Mouse (Mus musculus): ENCODE data around the gene Prdm11.

The Prdm11 gene

DNA sequence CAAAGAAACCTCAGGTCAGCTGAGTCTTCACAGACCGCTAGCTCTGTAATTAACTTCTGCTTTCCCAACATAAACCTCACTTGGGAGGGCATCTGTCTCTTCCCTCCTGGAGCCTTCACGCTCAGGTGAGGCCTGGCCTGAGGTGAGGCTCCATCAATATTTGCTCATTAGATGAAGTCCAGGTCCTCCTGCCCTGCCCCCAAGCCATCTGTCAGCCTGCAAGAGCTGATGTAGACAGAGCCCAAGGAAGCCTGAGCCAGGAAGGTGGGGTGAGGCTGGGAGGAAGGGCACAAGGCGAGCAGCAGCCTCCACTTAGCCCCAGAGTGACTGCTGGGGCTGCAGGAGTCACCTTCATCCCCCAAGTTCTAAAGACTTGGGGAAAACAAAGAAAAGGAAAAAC lies 110.5 kb downstream of the Prdm11 start:
- DNase-seq (ENCODE audit: extremely low read depth, insufficient read length, low spot score): no peak

DNA sequence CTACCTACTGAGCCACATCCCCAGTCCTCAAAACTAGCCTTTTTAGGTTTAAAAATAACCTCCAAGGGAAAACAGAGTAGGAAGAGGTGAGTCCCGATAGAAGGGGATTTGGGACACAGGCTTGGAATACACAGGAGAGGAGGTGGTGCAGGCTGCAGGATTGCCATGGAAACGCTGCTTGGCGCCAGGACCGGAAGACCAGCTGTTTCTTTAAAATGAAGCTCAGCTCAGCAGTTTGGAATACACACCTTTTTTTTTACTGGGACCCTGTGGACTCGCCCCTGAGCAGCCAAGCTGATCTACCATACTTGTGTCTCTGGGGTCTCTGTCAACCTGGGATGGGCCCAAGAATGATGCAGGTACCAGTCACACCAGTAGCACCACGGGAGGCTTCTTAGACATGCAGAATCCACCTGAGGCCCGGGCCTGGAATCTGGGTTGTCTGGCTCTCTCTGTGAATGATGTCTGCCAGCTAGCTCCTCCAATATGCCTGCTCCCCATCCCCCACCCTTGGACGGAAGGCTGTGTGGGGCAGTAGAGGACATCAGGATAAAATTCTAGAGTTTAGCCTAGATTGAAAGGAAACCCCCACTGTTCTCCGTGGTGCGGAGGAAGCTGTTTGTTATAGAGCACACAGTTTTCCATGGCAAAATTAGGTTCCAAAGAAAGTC lies 111.5 kb downstream of the Prdm11 start:
- DNase-seq (ENCODE audit: extremely low read depth, insufficient read length, low spot score): no peak

DNA sequence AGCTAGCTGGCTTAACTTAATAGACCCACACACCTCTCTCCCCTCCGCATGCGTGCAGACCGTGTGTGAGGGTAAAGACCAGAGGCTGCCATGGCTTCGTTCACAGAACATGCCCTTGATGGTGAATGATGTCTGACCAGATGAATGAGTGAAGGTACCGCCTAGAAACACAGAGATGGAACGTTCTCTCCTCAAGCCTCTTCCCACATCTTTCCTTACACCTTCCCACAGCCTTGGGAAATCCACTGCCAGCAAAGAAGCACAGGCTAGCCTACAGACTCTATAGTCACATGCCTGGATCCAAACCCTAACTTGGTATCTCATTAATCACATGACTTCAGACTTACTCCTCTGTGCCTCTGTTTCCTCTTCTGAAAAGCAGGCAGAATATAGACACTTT lies 112.6 kb downstream of the Prdm11 start:
- DNase-seq (ENCODE audit: extremely low read depth, insufficient read length, low spot score): no peak

DNA sequence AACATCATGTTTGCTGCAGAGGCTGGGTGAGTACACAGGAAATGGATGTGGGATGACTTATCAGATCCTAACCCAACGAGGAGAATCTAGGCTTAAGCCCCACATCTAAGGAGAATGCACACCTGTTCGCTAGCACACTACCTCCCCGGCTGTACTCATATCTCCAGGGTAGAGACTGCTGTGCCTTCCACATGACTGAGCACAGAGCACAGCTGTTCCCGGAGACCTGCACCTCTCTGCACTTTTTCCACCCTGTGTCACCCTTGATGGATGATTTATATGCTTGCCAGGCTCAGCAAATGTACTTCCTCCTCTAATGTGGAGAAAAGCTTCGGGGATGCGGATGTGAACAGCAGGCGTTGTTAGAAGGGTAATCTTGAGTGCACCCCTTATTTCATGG lies 114.9 kb downstream of the Prdm11 start:
- no peak for DNase-seq (ENCODE audit: extremely low read depth, insufficient read length, low spot score)

DNA sequence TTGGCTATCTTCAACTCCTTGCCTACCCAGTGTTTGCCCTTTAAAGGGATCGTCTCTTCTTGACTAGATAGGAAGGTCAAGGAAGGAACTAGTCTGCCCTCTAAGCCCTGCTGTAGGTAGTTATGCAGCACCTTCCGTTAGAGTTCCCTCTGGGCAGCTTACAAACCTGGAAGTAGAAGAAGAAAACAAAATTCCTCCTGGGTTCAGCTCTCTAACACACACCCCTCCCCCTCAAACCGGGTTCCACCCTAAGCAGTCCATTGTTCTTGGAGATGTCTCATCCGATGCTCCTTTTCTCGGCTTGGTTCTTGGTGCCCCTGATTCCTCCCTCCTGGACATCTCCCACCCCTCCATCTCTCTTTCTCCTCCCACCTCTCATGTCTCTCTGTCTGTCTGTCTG lies 116.3 kb downstream of the Prdm11 start:
- DNase-seq (ENCODE audit: extremely low read depth, insufficient read length, low spot score): no peak

DNA sequence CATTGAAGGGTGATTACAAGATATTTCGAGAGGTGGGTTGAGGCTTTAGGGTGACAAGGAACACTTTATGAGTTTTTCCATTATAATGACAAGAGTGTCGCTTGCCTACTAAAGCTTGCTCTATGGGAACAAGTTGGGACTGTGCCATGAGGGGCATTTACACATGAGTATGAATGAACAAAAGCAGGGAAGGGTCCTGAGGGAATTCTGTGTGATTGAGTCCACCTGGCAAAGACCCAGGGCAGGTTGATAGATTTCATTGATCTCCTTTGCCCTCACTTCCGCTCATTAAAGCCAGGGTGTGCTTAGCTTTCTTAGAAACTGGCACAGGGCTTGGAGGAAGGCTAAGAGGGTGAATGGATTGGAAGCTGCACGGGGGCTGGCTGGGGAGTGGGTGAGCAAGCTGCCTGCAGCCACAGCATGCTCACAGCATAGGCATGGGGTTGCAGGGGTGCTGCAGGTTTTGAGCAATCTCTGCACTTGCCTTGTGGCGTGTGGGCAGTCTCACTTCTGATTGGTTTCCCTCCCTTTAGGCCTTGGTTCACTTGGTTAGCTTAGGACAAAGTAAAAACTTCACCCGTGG lies 121.2 kb downstream of the Prdm11 start:
- DNase-seq (ENCODE audit: extremely low read depth, insufficient read length, low spot score): no peak

DNA sequence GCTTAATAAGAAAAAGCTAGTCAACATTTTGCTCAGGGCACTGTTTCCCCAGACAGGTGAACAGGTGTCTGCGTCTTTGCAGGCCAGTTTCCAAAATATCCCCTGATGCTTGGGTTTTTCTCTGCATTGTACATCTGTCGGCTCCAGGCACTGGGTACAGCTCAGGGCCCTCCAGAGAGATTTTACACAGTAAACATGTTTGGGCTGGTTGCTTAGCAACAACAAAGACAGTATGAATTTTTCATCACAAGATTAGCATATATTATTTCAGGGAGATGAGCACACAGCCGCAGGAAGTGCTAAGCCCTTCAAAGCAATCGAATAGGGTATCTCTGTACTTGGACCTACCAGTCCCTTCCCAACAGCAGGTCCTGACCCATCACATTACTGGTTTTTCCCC lies 125.3 kb downstream of the Prdm11 start:
- no peak for DNase-seq (ENCODE audit: extremely low read depth, insufficient read length, low spot score)

DNA sequence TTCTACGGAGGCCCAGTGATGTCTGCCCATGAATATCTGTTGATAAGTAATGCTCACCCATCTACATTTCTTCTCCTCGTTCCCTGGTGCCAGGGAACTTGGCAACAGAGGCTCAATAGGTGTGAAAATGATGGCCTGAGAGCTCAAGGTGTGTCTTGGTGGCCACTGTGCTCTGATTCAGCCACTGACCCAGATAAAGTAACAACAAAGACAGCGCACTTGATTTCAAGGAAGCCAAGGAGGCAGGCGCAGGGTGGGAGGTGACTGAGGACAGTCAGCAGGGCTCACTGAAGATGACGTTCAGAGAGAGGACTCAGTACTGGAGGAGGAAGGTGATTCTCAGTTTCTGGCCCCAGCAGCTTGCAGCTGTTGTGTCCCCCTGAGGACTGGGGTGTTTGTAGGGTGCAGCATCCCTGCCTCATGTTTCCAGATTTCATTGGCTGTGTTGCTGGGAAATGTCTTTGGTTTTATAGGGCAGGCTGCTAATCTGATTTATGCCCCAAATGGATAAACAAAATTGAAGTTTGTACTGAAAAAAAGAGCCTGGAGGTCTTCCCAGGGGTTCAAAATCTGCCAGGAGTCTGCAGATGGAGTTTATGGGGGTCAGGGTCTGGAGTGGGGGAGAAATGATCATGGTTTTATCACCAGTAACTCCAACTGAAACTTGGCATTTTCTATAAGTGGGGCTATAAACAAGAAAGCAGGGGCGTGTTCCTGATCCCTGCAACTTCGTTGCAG lies 128.4 kb downstream of the Prdm11 start:
- no peak for DNase-seq (ENCODE audit: extremely low read depth, insufficient read length, low spot score)

DNA sequence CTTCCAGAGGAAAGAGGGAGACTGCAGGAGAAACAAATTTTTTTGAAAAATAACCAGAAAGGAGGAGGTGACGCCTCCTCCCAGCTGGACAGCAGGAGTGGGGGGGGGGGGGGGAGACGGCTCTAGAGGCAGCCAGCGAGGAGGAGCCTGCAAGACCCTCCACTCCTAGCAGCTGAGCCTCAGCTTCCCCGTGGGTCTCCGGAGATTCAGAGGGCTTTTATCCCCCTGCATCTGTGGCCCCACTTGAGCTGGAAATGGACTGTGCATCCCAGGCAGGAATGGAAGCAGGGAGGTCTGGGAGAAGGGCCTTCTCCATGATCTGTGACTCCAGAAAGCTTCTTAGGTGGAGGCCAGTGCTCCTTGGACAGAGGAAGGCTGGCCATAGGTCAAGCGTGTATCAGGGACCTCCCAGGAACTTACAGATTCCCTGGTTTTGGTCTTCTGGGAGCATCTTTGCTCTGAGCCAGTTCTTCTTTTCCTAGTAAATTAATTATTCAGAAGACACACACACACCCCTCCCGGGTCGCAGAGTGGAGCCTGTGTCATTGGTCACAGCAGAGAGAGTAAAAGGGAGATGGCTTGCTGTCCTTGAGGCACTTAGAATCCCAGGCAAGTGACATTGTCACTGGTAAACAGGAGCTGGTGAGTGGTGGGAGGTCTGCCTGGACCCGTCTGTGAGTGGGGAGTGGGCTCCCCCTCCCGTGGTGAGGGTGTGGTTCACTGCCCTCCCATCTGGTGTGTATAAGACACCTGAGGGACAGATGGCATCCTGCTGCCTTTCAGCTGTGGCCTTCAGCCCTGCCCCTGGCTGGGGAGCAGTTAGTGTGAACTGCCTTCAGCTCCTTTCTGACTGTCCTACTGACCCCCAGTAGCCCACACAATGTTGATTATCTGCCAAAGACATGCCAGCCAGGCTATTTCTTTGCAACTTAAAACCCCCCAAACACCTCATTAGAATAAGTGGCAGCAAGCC lies 130.0 kb downstream of the Prdm11 start:
- peak; percentile 19 for DNase-seq (ENCODE audit: extremely low read depth, insufficient read length, low spot score)

Data from 3134 (cell line).